Mouse (Mus musculus): Measurements from ENCODE around the gene Zfp715. TPM values are rescaled to one million over a fixed set of nuclear protein-coding genes. Genes with fewer than 3 reads are reported as not detected.
A peak's percentile ranks its signal among the peaks of the same experiment; 100 is the strongest.
"Not testable (repeated sequence)": the region's sequence is repeated elsewhere in the genome, so short reads cannot be mapped to it uniquely, and the experiment has no call there.

Zfp715 gene
- polyA plus RNA-seq, 1 experiment from 2014 or later, result 12.8 TPM

DNA sequence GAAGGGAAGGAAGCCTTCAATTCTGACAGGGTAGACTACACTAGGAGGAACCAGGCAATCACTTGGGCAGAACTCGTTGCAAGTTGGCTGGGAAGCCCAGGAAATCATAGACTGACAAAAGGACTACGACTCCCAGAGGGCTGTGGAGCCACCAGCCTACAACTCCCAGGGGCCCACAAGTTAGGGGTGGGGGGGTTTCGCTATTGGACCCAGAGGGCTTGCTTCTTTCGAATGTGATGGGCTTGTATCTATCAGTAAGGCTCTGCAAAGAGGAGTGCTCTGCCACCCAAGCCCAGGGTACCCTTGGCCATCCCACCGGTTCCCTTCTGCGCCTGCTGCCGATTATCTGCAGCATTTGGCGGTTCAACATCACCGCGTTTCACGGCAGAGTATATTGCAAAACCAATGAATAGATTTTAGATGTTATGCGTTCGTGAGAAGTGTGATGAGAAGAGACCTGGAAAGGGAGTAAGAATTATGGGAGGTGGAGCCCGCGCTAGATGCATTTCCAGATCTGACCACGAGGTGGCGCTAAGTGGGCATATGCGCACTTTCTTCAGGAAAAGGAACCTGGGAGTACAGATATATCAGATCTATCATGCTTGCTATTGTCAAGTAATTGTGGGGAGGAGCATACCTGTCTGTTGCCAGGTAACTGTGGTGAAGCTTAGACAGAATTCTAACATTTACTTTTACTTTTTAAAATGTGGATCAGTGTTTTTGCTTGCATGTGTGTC, 30.1 kb downstream of the Zfp715 start:
- Histone ChIP-seq H3K4me1 (no peaks in the 10 kb centered on the region), H3K4me2 (peak overlapping the region; percentile 42), H3K9me3 (no peaks in the 10 kb centered on the region), H3K27me3 (no peaks in the 10 kb centered on the region), H3K36me3 (no peaks in the 10 kb centered on the region), H3K27ac (no peak overlapping the region), H3K9ac (no peak overlapping the region), H3K4me3 (peak overlapping the region; percentile 30)
- 12% methylated on average over 18 of the region's 18 CpGs for WGBS
- ATAC-seq (ENCODE audit: borderline replicate concordance, extremely low read depth, low FRiP score, low TSS enrichment), result peak; percentile 47; the same call in 1 of the 2 replicates

DNA sequence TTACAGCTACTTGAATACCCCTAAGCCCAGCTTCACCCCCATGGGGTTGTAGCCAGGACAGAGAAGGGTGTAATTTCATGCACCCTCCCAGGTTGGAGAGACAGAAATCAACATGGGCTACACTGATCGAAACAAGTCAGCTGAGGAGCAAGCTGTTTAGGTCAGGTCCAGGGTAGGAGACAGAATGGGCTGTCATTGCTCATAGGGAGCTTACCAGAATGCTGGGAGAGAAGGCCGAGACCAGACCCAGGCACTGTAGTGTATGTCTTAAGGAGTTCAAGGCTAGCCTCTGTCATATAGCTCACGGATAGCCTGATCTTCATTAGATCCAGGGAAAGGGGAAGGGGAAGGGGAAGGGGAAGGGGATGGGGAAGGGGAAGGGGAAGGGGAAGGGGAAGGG, 30.6 kb downstream of the Zfp715 start:
- Histone ChIP-seq H3K36me3 (no peaks in the 10 kb centered on the region), H3K27ac (no peak overlapping the region), H3K9me3 (no peaks in the 10 kb centered on the region), H3K4me2 (no peak overlapping the region), H3K27me3 (no peaks in the 10 kb centered on the region), H3K9ac (no peak overlapping the region), H3K4me1 (no peaks in the 10 kb centered on the region), H3K4me3 (no peak overlapping the region)
- no peak for ATAC-seq (ENCODE audit: borderline replicate concordance, extremely low read depth, low FRiP score, low TSS enrichment)
- 74% methylated on average over 2 of the region's 3 CpGs for WGBS

DNA sequence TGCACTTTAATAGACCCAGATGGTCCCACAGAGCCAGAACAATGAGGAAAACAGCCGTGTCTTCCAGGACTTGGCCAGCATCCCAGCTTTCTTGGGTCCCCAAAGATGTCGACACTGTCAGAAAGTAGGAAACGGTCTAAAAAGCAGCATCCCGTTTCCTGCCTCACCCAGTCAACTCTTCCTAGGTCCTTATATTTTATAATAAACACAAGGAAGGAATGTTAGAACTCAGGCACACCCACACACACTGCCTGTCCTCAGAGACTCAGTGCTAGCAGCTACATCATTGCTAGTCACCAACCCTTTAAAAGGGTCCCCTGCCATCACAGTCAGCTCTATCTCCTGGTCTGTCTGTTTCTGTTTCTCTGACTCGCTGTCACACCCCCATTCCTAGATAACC, 35.7 kb downstream of the Zfp715 start:
- H3K27ac ChIP-seq, result no peak overlapping the region
- H3K4me1 ChIP-seq, result no peaks in the 10 kb centered on the region
- no peaks in the 10 kb centered on the region for H3K9me3 ChIP-seq
- H3K4me3 ChIP-seq, result no peak overlapping the region
- ATAC-seq (ENCODE audit: borderline replicate concordance, extremely low read depth, low FRiP score, low TSS enrichment), result no peak
- no peaks in the 10 kb centered on the region for H3K27me3 ChIP-seq
- no peak overlapping the region for H3K9ac ChIP-seq
- WGBS, result 49% methylated on average over 5 of the region's 5 CpGs
- no peaks in the 10 kb centered on the region for H3K36me3 ChIP-seq
- no peak overlapping the region for H3K4me2 ChIP-seq

DNA sequence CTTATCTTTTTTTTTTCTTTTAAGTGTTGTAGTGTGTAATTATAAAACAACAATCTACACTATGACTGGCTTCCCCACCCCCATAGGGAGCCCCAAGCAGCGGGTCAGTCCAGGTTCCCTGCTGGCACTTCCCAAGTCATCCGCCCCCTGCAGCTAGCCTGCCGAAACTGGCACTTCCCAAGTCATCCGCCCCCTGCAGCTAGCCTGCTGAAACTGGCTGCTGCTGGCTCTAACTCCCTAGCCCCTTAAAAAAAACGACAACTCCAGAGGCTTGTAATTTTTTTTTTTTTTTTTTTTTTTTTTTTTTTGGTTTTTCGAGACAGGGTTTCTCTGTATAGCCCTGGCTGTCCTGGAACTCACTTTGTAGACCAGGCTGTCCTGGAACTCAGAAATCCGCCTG, 36.9 kb downstream of the Zfp715 start:
- 45% methylated on average over 7 of the region's 7 CpGs for WGBS
- not testable (repeated sequence) for H3K4me3 ChIP-seq; H3K36me3 ChIP-seq; H3K4me1 ChIP-seq; H3K27me3 ChIP-seq; H3K4me2 ChIP-seq; ATAC-seq (ENCODE audit: borderline replicate concordance, extremely low read depth, low FRiP score, low TSS enrichment); H3K9me3 ChIP-seq; H3K27ac ChIP-seq; H3K9ac ChIP-seq

DNA sequence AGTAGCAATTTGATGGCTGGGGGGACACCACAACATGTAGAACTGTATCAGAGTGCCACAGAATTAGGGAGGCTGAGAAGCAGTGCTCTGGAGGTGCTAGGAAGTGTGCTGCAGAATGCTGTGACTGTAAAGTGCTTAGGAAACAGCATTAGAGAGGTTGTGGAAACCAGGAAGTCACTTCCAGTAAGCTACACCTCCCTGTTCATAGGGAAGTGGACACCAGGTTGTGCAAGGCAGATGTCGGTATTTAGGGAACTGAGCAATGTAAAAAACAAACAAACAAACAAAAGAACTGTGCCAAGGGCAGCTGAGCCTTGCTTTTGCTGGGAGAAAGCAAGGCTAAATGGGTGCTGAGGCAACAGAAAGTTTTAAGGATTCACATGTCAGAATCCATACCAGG, 39.6 kb downstream of the Zfp715 start:
- H3K27me3 ChIP-seq, result no peaks in the 10 kb centered on the region
- no peaks in the 10 kb centered on the region for H3K9me3 ChIP-seq
- no peak overlapping the region for H3K27ac ChIP-seq
- ATAC-seq (ENCODE audit: borderline replicate concordance, extremely low read depth, low FRiP score, low TSS enrichment), result no peak
- no peak overlapping the region for H3K9ac ChIP-seq
- H3K36me3 ChIP-seq, result no peaks in the 10 kb centered on the region
- WGBS, result 52% methylated on average over 1 of the region's 1 CpGs
- H3K4me3 ChIP-seq, result no peak overlapping the region
- H3K4me1 ChIP-seq, result no peaks in the 10 kb centered on the region
- no peak overlapping the region for H3K4me2 ChIP-seq

DNA sequence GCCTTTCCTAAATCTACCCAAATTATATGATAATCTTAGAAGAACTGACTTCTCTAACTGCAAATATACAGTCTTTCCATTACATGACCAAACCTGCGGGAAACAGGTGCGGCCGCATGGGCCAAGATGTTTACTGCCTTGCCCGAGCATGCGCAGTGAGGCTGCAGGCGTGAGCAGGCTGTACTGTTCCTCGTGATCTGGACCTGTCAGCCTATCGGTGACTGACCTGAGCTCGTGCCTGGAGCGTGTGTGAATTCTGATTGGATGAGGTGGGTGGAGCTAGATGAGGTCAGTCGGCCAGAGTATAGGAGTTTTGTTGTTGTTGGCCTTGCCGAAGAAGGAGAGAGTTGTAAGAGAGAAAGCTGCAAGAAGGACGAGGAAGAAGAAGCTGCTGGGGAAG, 45.7 kb downstream of the Zfp715 start:
- not testable (repeated sequence) for H3K9ac ChIP-seq; H3K4me1 ChIP-seq; H3K4me2 ChIP-seq; H3K27ac ChIP-seq; ATAC-seq (ENCODE audit: borderline replicate concordance, extremely low read depth, low FRiP score, low TSS enrichment); H3K27me3 ChIP-seq; H3K4me3 ChIP-seq; H3K9me3 ChIP-seq; H3K36me3 ChIP-seq
- WGBS, result 82% methylated on average over 13 of the region's 13 CpGs

DNA sequence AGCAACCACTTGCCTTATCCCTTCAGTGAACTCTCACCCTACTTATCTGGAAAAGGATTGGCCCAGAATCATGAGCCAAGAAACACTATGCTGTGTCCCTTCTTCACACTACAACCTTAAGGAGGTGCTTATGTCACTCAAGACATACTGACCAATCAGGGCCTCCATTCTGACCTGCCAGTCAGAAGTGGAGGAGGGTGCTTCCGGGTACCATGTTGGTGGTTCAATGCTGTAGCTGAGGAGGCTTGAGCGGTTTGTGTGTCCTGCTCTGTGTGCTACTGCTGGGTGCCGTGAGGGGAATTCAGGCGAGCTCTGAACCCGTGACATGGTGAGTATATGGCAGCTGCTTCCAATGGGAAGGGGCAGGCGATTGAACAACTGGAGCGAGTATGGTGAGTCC, 59.6 kb downstream of the Zfp715 start:
- no peak overlapping the region for H3K4me2 ChIP-seq
- no peak for ATAC-seq (ENCODE audit: borderline replicate concordance, extremely low read depth, low FRiP score, low TSS enrichment)
- WGBS, result 74% methylated on average over 7 of the region's 7 CpGs

DNA sequence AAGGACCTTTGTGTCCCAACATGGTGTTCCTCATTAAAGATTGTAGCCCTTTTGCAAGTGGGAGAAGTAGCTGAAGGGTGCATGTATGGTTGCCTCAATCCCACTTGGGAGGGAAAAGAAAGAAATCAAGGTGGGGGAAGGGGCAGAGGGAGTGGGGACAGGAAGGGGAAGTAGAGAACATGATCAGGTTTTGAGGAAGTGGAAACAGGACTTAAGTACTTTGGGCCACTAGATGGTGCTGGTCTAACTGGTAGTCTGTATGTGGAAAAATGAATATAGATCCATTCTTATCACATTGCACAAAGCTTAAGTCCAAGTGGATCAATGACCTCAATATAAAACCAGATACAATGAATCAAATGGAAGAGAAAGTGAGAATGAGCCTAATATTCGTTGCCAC, 62.4 kb downstream of the Zfp715 start:
- not testable (repeated sequence) for ATAC-seq (ENCODE audit: borderline replicate concordance, extremely low read depth, low FRiP score, low TSS enrichment); H3K27me3 ChIP-seq; H3K4me1 ChIP-seq; H3K4me2 ChIP-seq; H3K36me3 ChIP-seq; H3K4me3 ChIP-seq; H3K9me3 ChIP-seq; H3K27ac ChIP-seq; H3K9ac ChIP-seq
- WGBS, result 69% methylated on average over 1 of the region's 1 CpGs

More for the DNA sequence above, 59.6 kb downstream of the Zfp715 start:
- Histone ChIP-seq H3K27me3 (no peaks in the 10 kb centered on the region), H3K4me3 (no peak overlapping the region), H3K9ac (no peak overlapping the region), H3K27ac (no peak overlapping the region), H3K36me3 (no peaks in the 10 kb centered on the region), H3K9me3 (no peaks in the 10 kb centered on the region), H3K4me1 (no peaks in the 10 kb centered on the region)

Other genes starting within 250 kb of the Zfp715 start
- not detected in 2 replicates for gene Zfp936, start 199.1 kb downstream of the Zfp715 start, polyA plus RNA-seq (2015; fragmentation: Nextera tagmentation; extraction: Ambion mirVana)
- 0.16 and 0.19 TPM in 2 replicates for gene Siglecf, start 38.0 kb upstream of the Zfp715 start, polyA plus RNA-seq (2015; fragmentation: Nextera tagmentation; extraction: Ambion mirVana)
- 0.35 and 0.45 TPM in 2 replicates for gene Siglecg, start 94.9 kb upstream of the Zfp715 start, polyA plus RNA-seq (2015; fragmentation: Nextera tagmentation; extraction: Ambion mirVana)
- gene Lim2, start 114.4 kb upstream of the Zfp715 start, polyA plus RNA-seq (2015; fragmentation: Nextera tagmentation; extraction: Ambion mirVana), result not detected in 2 replicates
- gene Nkg7, start 123.8 kb upstream of the Zfp715 start, polyA plus RNA-seq (2015; fragmentation: Nextera tagmentation; extraction: Ambion mirVana), result 1.2 and 7.7 TPM in 2 replicates
- not detected in 2 replicates for gene Cldnd2, start 127.5 kb upstream of the Zfp715 start, polyA plus RNA-seq (2015; fragmentation: Nextera tagmentation; extraction: Ambion mirVana)
- gene Etfb, start 130.8 kb upstream of the Zfp715 start, polyA plus RNA-seq (2015; fragmentation: Nextera tagmentation; extraction: Ambion mirVana), result 331 and 333 TPM in 2 replicates
- 0.45 TPM in 1 of 2 replicates, not detected in the other for gene Gm45233, start 130.8 kb upstream of the Zfp715 start, polyA plus RNA-seq (2015; fragmentation: Nextera tagmentation; extraction: Ambion mirVana)
- 2.0 and 2.7 TPM in 2 replicates for gene Vsig10l, start 149.9 kb upstream of the Zfp715 start, polyA plus RNA-seq (2015; fragmentation: Nextera tagmentation; extraction: Ambion mirVana)
- gene Iglon5, start 176.8 kb upstream of the Zfp715 start, polyA plus RNA-seq (2015; fragmentation: Nextera tagmentation; extraction: Ambion mirVana), result 0.39 and 0.48 TPM in 2 replicates
- gene 4931406B18Rik, start 192.6 kb upstream of the Zfp715 start, polyA plus RNA-seq (2015; fragmentation: Nextera tagmentation; extraction: Ambion mirVana), result not detected in 2 replicates
- 1.2 and 1.7 TPM in 2 replicates for gene Cd33, start 231.1 kb upstream of the Zfp715 start, polyA plus RNA-seq (2015; fragmentation: Nextera tagmentation; extraction: Ambion mirVana)
- 3.5 and 4.4 TPM in 2 replicates for gene Zfp658, start 249.0 kb upstream of the Zfp715 start, polyA plus RNA-seq (2015; fragmentation: Nextera tagmentation; extraction: Ambion mirVana)

Data from lung, embryonic 15.5 days (tissue).